Mouse (Mus musculus) limb, embryonic 11.5 days (tissue): ENCODE data around the gene Pmvk. TPM values are rescaled to one million over a fixed set of nuclear protein-coding genes. Genes with fewer than 3 reads are reported as not detected.

Source experiments
- ATAC-seq: fragments of 200-750 bp; cut with Nextera tagmentation; 2 replicates; pipeline ENCODE4 v1.8.0; 2017; ENCODE audit warnings: low read depth; ENCODE audit not compliant: insufficient number of reproducible peaks, low FRiP score, low TSS enrichment
- DNase-seq: peaks from one replicate; pipeline ENCODE4 v3.0.0-alpha.2; 2015; ENCODE audit warnings: low spot score
- H3K27ac ChIP-seq: fragments of 300-500 bp; sonication (generic); replicated peaks from 2 replicates; pipeline ENCODE4 v1.5.1; 2014; ENCODE audit warnings: low read depth, mild to moderate bottlenecking, low read length
- H3K27me3 ChIP-seq: fragments of 300-500 bp; sonication (generic); 2 replicates; pipeline ENCODE4 v1.6.1; 2014; ENCODE audit warnings: mild to moderate bottlenecking, low read length, mixed read lengths; ENCODE audit not compliant: control insufficient read depth, insufficient read depth
- H3K36me3 ChIP-seq: fragments of 300-500 bp; sonication (generic); 2 replicates; pipeline ENCODE4 v1.6.1; 2014; ENCODE audit warnings: mild to moderate bottlenecking, low read length, moderate library complexity, mixed read lengths; ENCODE audit not compliant: control insufficient read depth, insufficient read depth
- H3K4me1 ChIP-seq: fragments of 300-500 bp; sonication (generic); 2 replicates; pipeline ENCODE4 v1.6.1; 2014; ENCODE audit warnings: low read length, mixed read lengths; ENCODE audit not compliant: control insufficient read depth, insufficient read depth
- H3K4me2 ChIP-seq: fragments of 300-500 bp; sonication (generic); 2 replicates; pipeline ENCODE4 v1.6.1; 2014; ENCODE audit warnings: low read depth, mild to moderate bottlenecking, moderate library complexity; ENCODE audit not compliant: severe bottlenecking
- H3K4me3 ChIP-seq: fragments of 300-500 bp; sonication (generic); 2 replicates; pipeline ENCODE4 v1.5.1; 2014; ENCODE audit warnings: low read depth, low read length
- H3K9ac ChIP-seq: fragments of 300-500 bp; sonication (generic); 2 replicates; pipeline ENCODE4 v1.6.1; 2014; ENCODE audit warnings: mild to moderate bottlenecking, low read length
- H3K9me3 ChIP-seq: fragments of 300-500 bp; sonication (generic); 2 replicates; pipeline ENCODE4 v1.6.1; 2016; ENCODE audit warnings: low read length; ENCODE audit not compliant: control insufficient read depth
- WGBS: fragments of 180-500 bp; shearing (Covaris S2); extraction: QIAGEN DNeasy Blood & Tissue Kit; methylation state at CpG from one replicate; pipeline ENCODE4 v1.1.7; 2014; 5-methylcytosine and 5-hydroxymethylcytosine counted together
- polyA plus RNA-seq: library from polyadenylated mRNA; unstranded; fragments of >200 nt; fragmentation: Nextera tagmentation; extraction: Ambion mirVana; gene quantifications from 2 replicates; pipeline ENCODE4 v1.2.1, GENCODE M21; 2014

The Pmvk gene
- polyA plus RNA-seq, 1 experiment from 2014 or later: 58.6 TPM

- Histone ChIP-seq H3K27ac (no peak overlapping the region), H3K9ac (no peak overlapping the region), H3K36me3 (no peaks in the 10 kb centered on the region), H3K27me3 (no peaks in the 10 kb centered on the region), H3K4me2 (no peak overlapping the region), H3K4me3 (no peak overlapping the region), H3K4me1 (no peaks in the 10 kb centered on the region), H3K9me3 (no peaks in the 10 kb centered on the region)
- no peak for ATAC-seq
- WGBS: 87% methylated on average over 5 of the region's 5 CpGs
- no peak for DNase-seq
These were observed 27.9 kb downstream of the Pmvk start for GRCm38 (mm10) chr3:89482249-89482648.

DNA sequence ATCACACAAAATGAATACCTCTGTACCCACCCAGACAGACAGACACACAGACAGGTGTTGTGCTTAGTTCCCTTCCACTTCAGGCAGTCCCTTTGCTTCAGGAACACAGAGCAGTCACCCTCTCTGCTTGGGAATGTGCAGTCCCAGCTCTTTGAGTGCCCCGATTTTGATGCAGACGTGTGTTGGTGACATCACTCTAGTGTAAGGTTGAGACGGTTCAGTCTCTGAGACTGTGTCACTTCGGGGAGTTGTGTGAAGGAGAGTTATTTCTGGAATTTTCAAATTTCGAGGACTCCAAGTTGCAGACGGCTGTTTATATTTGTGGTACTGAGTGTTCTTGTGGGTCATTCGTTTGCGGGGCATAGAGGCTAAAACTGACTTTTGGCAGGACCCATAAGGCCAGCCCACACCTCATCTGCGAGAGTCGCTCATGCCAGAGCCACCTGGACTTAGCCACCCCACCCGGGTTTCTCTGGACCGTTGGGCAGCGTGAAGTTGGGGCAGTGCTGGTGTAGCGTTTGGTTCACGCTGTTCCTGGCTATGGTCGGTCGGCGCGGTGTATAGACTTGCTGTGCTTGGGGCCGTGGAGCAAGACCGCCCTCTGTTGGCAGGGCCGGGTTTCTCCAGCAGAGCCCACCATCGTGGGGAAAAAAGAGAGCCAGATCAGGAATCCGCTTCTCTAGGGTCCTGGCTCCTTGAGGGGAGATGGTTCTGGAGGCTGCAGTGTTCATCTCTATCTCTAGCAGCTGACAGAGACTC lies 30.6 kb downstream of the Pmvk start:
- no peaks in the 10 kb centered on the region for H3K9me3 ChIP-seq
- DNase-seq: peak; percentile 87
- no peaks in the 10 kb centered on the region for H3K4me1 ChIP-seq
- ATAC-seq: peak; percentile 78
- WGBS: 21% methylated on average over 24 of the region's 24 CpGs
- H3K4me2 ChIP-seq: peak overlapping the region; percentile 16; the same call in 1 of the 2 replicates
- H3K36me3 ChIP-seq: no peaks in the 10 kb centered on the region
- H3K27me3 ChIP-seq: no peaks in the 10 kb centered on the region
- no peak overlapping the region for H3K4me3 ChIP-seq
- H3K9ac ChIP-seq: no peak overlapping the region
- no peak overlapping the region for H3K27ac ChIP-seq

DNA sequence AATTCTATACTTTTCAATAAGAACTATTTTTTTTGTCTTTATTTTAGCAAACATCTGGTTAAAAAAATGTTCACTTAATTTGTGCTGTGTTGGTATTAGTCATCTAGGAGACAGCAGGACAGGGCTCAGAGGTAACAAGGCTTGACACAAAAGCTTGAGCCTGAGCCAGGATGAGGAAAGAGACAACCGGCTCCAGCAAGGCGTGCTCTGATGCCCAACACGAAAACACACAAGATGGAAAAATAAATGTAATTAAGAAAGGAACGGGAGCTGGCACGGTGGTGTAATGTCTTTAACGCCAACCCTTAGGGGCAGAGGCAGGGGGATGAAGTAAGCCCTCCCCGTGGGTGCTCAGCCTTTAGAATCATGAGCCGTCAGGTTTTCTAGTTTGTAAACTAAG lies 31.8 kb downstream of the Pmvk start:
- 87% methylated on average over 8 of the region's 8 CpGs for WGBS
- no peaks in the 10 kb centered on the region for H3K36me3 ChIP-seq
- DNase-seq: no peak
- H3K27me3 ChIP-seq: no peaks in the 10 kb centered on the region
- H3K9ac ChIP-seq: no peak overlapping the region
- ATAC-seq: no peak
- no peaks in the 10 kb centered on the region for H3K4me1 ChIP-seq
- H3K9me3 ChIP-seq: no peaks in the 10 kb centered on the region
- no peak overlapping the region for H3K4me3 ChIP-seq
- H3K4me2 ChIP-seq: no peak overlapping the region
- no peak overlapping the region for H3K27ac ChIP-seq

DNA sequence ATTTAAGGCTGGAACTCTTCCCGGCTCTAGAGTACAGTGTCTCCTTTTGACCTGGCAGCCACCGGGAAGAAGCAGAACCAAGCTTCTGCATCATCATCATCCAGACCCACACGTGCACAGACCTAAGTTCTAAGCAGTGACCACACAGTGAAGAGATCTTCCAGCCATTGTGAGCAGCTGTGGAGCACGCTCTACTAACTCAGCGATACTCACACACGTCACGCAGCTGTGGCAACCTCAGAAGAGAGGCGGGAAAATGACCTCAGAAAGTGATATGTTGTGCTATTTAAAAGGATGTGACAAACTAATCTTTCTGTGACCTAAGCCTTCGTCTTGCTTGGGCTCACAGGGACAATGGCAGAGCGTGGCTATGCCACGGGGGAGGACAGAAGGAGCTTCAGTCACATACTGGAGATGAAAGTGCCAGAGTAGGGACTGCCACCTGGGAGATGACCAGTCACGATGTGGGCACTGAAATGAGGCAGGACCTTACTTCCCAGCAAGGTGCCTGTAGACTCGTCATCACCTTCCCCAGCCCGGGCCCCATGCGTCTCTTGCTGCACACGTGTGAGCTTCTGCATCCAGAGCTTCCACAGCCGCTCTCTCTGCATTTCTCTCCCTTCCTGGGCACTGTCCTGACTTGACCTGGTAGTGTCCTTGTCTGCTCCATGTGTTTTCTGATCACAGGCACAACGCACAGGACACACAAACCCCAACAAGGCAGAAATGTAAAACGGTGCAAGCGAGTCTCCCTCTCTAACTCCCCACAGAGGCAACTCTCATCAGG lies 32.8 kb downstream of the Pmvk start:
- H3K27me3 ChIP-seq: no peaks in the 10 kb centered on the region
- H3K36me3 ChIP-seq: no peaks in the 10 kb centered on the region
- H3K9ac ChIP-seq: peak overlapping the region; percentile 17; the same call in 1 of the 2 replicates
- H3K4me2 ChIP-seq: no peak overlapping the region
- H3K4me1 ChIP-seq: no peaks in the 10 kb centered on the region
- 73% methylated on average over 20 of the region's 20 CpGs for WGBS
- no peak overlapping the region for H3K27ac ChIP-seq
- no peak for DNase-seq
- H3K9me3 ChIP-seq: no peaks in the 10 kb centered on the region
- H3K4me3 ChIP-seq: no peak overlapping the region
- no peak for ATAC-seq

GRCm38 (mm10) chr3:89490790-89491189 lies 36.4 kb downstream of the Pmvk start:
- Histone ChIP-seq H3K27me3 (no peaks in the 10 kb centered on the region), H3K9ac (no peak overlapping the region), H3K4me2 (no peak overlapping the region), H3K4me3 (no peak overlapping the region), H3K4me1 (0 out of 2 replicates have a peak, but pooled peaks cover 3% of the 10 kb centered on the region), H3K36me3 (no peaks in the 10 kb centered on the region), H3K27ac (no peak overlapping the region), H3K9me3 (no peaks in the 10 kb centered on the region)
- 89% methylated on average over 3 of the region's 3 CpGs for WGBS
- no peak for ATAC-seq
- no peak for DNase-seq

GRCm38 (mm10) chr3:89491559-89491958 lies 37.2 kb downstream of the Pmvk start:
- 90% methylated on average over 5 of the region's 5 CpGs for WGBS
- ATAC-seq (no peak), DNase-seq (no peak)
- H3K4me2 ChIP-seq: no peak overlapping the region
- H3K9me3 ChIP-seq: no peaks in the 10 kb centered on the region
- no peaks in the 10 kb centered on the region for H3K27me3 ChIP-seq
- H3K36me3 ChIP-seq: no peaks in the 10 kb centered on the region
- no peak overlapping the region for H3K27ac ChIP-seq
- H3K9ac ChIP-seq: no peak overlapping the region
- no peak overlapping the region for H3K4me3 ChIP-seq
- H3K4me1 ChIP-seq: 0 out of 2 replicates have a peak, but pooled peaks cover 3% of the 10 kb centered on the region

DNA sequence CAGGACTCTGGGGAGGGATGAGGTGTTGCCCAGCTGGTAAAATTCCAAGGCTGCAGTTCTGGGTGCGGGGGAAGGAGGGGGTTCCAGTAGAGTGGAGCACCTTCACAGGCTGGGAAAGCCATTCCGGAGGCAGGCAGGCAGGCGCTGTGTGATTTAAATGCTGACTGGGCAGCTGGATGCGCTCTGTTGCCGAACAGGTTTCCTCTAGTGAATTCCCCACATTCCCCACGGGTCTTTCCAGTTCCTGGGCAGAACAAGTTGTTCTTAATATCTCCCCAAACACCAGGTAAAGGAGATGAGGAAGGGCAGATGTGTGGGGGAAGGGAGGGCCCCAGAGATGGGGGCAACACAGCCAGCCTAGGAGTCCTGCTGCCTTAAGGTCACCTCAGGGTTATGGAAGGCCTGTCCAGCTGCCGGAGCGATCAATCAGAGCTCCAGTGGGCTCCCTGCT lies 38.4 kb downstream of the Pmvk start:
- H3K4me1 ChIP-seq: 0 out of 2 replicates have a peak, but pooled peaks cover 3% of the 10 kb centered on the region
- H3K27me3 ChIP-seq: no peaks in the 10 kb centered on the region
- H3K27ac ChIP-seq: no peak overlapping the region
- no peak overlapping the region for H3K9ac ChIP-seq
- H3K4me2 ChIP-seq: no peak overlapping the region
- 43% methylated on average over 8 of the region's 8 CpGs for WGBS
- DNase-seq (peak; percentile 47), ATAC-seq (no peak)
- no peak overlapping the region for H3K4me3 ChIP-seq
- no peaks in the 10 kb centered on the region for H3K9me3 ChIP-seq
- H3K36me3 ChIP-seq: no peaks in the 10 kb centered on the region

GRCm38 (mm10) chr3:89494630-89495029 lies 40.3 kb downstream of the Pmvk start:
- H3K4me2 ChIP-seq: no peak overlapping the region
- H3K27ac ChIP-seq: no peak overlapping the region
- H3K27me3 ChIP-seq: no peaks in the 10 kb centered on the region
- H3K9me3 ChIP-seq: no peaks in the 10 kb centered on the region
- H3K36me3 ChIP-seq: no peaks in the 10 kb centered on the region
- H3K4me3 ChIP-seq: no peak overlapping the region
- no peak for ATAC-seq
- WGBS: 91% methylated on average over 5 of the region's 5 CpGs
- DNase-seq: no peak
- 0 out of 2 replicates have a peak, but pooled peaks cover 5% of the 10 kb centered on the region for H3K4me1 ChIP-seq
- H3K9ac ChIP-seq: no peak overlapping the region
